Mouse (Mus musculus): ENCODE data around the gene Slc2a8. TPM values are rescaled to one million over a fixed set of nuclear protein-coding genes. Genes with fewer than 3 reads are reported as not detected.
A peak's percentile ranks its signal among the peaks of the same experiment; 100 is the strongest.

The Slc2a8 gene
- polyA plus RNA-seq, 1 experiment: 55.0 TPM

DNA sequence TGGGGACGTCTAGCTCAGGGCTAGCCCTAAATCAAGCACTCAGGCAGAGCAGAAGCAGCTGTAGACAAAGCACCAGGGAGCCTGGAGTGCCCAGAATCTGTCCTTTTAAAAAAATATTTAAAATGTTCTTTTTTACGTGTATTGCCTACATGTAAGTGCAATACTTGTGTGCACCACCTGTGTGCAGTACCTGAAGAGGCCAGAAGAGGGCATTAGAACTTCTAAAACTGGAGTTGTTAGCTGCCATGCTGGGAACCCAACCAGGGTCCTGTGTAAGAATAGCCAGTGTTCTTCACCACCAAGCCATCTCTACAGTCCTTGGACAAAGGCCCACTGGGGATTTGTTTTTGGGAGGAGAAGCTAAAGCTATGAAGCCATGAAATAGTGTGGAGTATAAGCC, 27.3 kb downstream of the Slc2a8 start:
- no peak overlapping the region for H3K4me3 ChIP-seq (replicated peaks; ENCODE audit: insufficient read depth, low read depth, low read length)
- no peaks in the 10 kb centered on the region for H3K27me3 ChIP-seq (ENCODE audit: control insufficient read depth, insufficient read depth, low read length)
- no peak overlapping the region for H3K27ac ChIP-seq (ENCODE audit: insufficient read depth, low read length)
- DNase-seq: no peak
- H3K4me1 ChIP-seq (ENCODE audit: control insufficient read depth, insufficient read depth, low read length): no peaks in the 10 kb centered on the region
- 91% methylated on average over 2 of the region's 2 CpGs for WGBS
- TF ChIP-seq POLR2A (IDR thresholded peaks at IDR 0.05; ENCODE audit: borderline replicate concordance, insufficient read depth, low read length) (no peak), CTCF (IDR thresholded peaks at IDR 0.05; ENCODE audit: borderline replicate concordance, insufficient read depth, low read depth, low read length) (no peak)

- Histone ChIP-seq H3K4me3 (replicated peaks; ENCODE audit: insufficient read depth, low read depth, low read length) (no peak overlapping the region), H3K27me3 (ENCODE audit: control insufficient read depth, insufficient read depth, low read length) (no peaks in the 10 kb centered on the region), H3K4me1 (ENCODE audit: control insufficient read depth, insufficient read depth, low read length) (no peaks in the 10 kb centered on the region), H3K27ac (ENCODE audit: insufficient read depth, low read length) (no peak overlapping the region)
- no peak for DNase-seq
- 89% methylated on average over 11 of the region's 11 CpGs for WGBS
- no peak for TF ChIP-seq CTCF (IDR thresholded peaks at IDR 0.05; ENCODE audit: borderline replicate concordance, insufficient read depth, low read depth, low read length)
- TF ChIP-seq POLR2A (IDR thresholded peaks at IDR 0.05; ENCODE audit: borderline replicate concordance, insufficient read depth, low read length): no peak
Measured at GRCm38 (mm10) chr2:32947454-32947853, 34.4 kb downstream of the Slc2a8 start.

DNA sequence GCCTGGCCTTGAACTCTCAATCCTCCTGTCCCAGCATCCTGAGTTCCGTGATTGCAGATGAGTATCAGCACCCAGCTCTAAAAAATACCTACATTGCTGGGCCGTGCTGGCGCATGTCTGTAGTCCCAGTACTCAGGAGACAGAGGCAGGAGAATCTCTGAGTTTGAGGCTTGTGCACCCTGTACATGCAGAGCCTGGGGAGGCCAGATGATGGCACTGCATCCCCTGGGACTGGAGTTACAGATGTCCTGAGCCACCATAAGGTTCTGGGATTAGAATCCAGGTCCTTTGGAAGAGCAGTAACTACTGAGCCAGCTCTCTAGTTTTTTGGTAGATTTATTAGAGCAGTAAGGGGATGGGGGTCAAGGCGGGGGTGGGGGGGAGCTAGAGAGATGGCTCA, 41.4 kb downstream of the Slc2a8 start:
- no peak for TF ChIP-seq POLR2A (IDR thresholded peaks at IDR 0.05; ENCODE audit: borderline replicate concordance, insufficient read depth, low read length)
- TF ChIP-seq CTCF (IDR thresholded peaks at IDR 0.05; ENCODE audit: borderline replicate concordance, insufficient read depth, low read depth, low read length): no peak
- over 99% methylated on average over 4 of the region's 4 CpGs for WGBS
- Histone ChIP-seq H3K4me1 (ENCODE audit: control insufficient read depth, insufficient read depth, low read length) (no peaks in the 10 kb centered on the region), H3K27me3 (ENCODE audit: control insufficient read depth, insufficient read depth, low read length) (no peaks in the 10 kb centered on the region), H3K4me3 (replicated peaks; ENCODE audit: insufficient read depth, low read depth, low read length) (no peak overlapping the region), H3K27ac (ENCODE audit: insufficient read depth, low read length) (no peak overlapping the region)
- DNase-seq: no peak

GRCm38 (mm10) chr2:32939418-32939817, 42.5 kb downstream of the Slc2a8 start:
- WGBS: 58% methylated on average over 5 of the region's 5 CpGs
- no peak for DNase-seq
- no peak overlapping the region for H3K4me3 ChIP-seq (replicated peaks; ENCODE audit: insufficient read depth, low read depth, low read length)
- no peaks in the 10 kb centered on the region for H3K4me1 ChIP-seq (ENCODE audit: control insufficient read depth, insufficient read depth, low read length)
- H3K27me3 ChIP-seq (ENCODE audit: control insufficient read depth, insufficient read depth, low read length): no peaks in the 10 kb centered on the region
- TF ChIP-seq CTCF (IDR thresholded peaks at IDR 0.05; ENCODE audit: borderline replicate concordance, insufficient read depth, low read depth, low read length): peak; percentile 17; the same call in 1 of the 2 replicates
- no peak for TF ChIP-seq POLR2A (IDR thresholded peaks at IDR 0.05; ENCODE audit: borderline replicate concordance, insufficient read depth, low read length)
- no peak overlapping the region for H3K27ac ChIP-seq (ENCODE audit: insufficient read depth, low read length)

DNA sequence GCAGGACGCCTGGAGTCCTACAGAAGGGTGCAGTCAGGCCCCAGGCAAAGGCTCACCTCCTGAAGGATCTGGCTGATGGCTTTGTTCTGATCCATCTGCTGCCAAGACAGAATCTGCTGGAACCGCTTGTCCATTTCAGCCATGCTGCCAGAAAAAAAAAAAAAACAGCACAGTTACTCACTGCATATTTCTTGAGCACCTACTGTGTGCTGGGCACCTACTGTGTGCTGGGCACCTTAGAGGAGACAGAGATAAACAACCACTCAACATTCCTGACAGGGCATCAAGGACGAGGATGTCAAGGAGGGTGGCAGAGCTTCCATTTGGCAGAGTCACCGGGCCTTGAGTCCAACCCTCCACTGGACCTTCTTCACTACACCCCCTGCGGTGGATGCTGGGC, 43.1 kb downstream of the Slc2a8 start:
- H3K4me1 ChIP-seq (ENCODE audit: control insufficient read depth, insufficient read depth, low read length): no peaks in the 10 kb centered on the region
- H3K27ac ChIP-seq (ENCODE audit: insufficient read depth, low read length): no peak overlapping the region
- no peak for DNase-seq
- 80% methylated on average over 5 of the region's 5 CpGs for WGBS
- H3K4me3 ChIP-seq (replicated peaks; ENCODE audit: insufficient read depth, low read depth, low read length): no peak overlapping the region
- no peaks in the 10 kb centered on the region for H3K27me3 ChIP-seq (ENCODE audit: control insufficient read depth, insufficient read depth, low read length)
- no peak for TF ChIP-seq CTCF (IDR thresholded peaks at IDR 0.05; ENCODE audit: borderline replicate concordance, insufficient read depth, low read depth, low read length)
- no peak for TF ChIP-seq POLR2A (IDR thresholded peaks at IDR 0.05; ENCODE audit: borderline replicate concordance, insufficient read depth, low read length)

- no peak for DNase-seq
- no peak for TF ChIP-seq POLR2A (IDR thresholded peaks at IDR 0.05; ENCODE audit: borderline replicate concordance, insufficient read depth, low read length)
- no peak for TF ChIP-seq CTCF (IDR thresholded peaks at IDR 0.05; ENCODE audit: borderline replicate concordance, insufficient read depth, low read depth, low read length)
- Histone ChIP-seq H3K27me3 (ENCODE audit: control insufficient read depth, insufficient read depth, low read length) (no peaks in the 10 kb centered on the region), H3K27ac (ENCODE audit: insufficient read depth, low read length) (no peak overlapping the region), H3K4me3 (replicated peaks; ENCODE audit: insufficient read depth, low read depth, low read length) (no peak overlapping the region), H3K4me1 (ENCODE audit: control insufficient read depth, insufficient read depth, low read length) (peaks cover 7% of the 10 kb centered on the region)
- WGBS: 70% methylated on average over 7 of the region's 7 CpGs
Measured at GRCm38 (mm10) chr2:32931730-32932129, 50.2 kb downstream of the Slc2a8 start.

- TF ChIP-seq POLR2A (IDR thresholded peaks at IDR 0.05; ENCODE audit: borderline replicate concordance, insufficient read depth, low read length) (no peak), CTCF (IDR thresholded peaks at IDR 0.05; ENCODE audit: borderline replicate concordance, insufficient read depth, low read depth, low read length) (no peak)
- 87% methylated on average over 19 of the region's 19 CpGs for WGBS
- H3K4me1 ChIP-seq (ENCODE audit: control insufficient read depth, insufficient read depth, low read length): peaks cover 14% of the 10 kb centered on the region
Measured at GRCm38 (mm10) chr2:32928947-32929829, 52.7 kb downstream of the Slc2a8 start.

More at GRCm38 (mm10) chr2:32928947-32929829, 52.7 kb downstream of the Slc2a8 start:
- Histone ChIP-seq H3K27ac (ENCODE audit: insufficient read depth, low read length) (no peak overlapping the region), H3K4me3 (replicated peaks; ENCODE audit: insufficient read depth, low read depth, low read length) (no peak overlapping the region), H3K27me3 (ENCODE audit: control insufficient read depth, insufficient read depth, low read length) (no peaks in the 10 kb centered on the region)
- DNase-seq: no peak

Data from cerebellum, adult 2 months (tissue).